Mouse (Mus musculus) cerebellum, postnatal 10 days (tissue): ENCODE results near the gene Cux2.

Experiments used
- DNase-seq, 2 experiments: peaks; one replicate each; pipeline ENCODE4 v3.0.0; 2021; ENCODE audit warnings: mixed read lengths in 2 of 2

Cux2 gene

DNA sequence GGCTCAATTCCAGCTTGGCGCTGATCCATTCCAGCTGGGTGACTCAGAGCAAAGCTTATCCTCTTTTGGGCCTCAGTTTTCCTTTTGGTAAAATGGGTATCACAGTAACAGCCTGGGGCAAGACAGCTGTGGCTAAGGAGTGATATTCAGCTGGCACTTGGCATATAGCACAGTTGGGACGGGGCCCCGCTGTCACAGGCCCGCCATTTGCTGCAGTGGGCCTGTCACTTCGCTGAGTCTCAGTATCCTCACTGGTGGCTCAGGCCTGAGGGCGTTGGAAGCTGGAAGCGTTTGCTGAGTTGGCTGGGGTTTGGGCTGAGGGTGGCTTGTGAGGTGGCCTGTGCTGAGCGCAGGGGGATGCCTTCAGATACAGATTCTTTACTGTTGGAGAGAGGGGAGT is 88.6 kb downstream of the Cux2 start:
- peak; percentile 40 to 59 for DNase-seq

DNA sequence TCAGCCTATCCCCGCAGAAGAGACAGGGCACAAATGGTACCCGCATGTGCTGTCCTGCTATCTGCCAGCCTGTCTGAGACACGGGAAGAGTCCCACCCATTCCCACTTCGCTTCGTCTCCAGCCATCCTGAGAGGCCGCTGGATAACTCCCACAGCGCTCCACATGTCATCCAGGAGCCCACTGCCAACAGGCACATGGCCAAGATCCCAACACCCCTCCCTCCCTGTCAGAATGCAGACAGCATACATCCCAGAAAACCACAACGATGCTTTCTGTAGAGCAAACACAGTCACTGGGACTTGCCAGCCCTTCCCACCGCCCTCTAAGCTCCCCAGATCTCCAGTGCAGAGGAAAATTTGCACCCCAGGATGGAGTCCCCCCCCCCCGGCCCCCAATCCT is 90.2 kb downstream of the Cux2 start:
- peak; percentile 61 to 74 for DNase-seq

DNA sequence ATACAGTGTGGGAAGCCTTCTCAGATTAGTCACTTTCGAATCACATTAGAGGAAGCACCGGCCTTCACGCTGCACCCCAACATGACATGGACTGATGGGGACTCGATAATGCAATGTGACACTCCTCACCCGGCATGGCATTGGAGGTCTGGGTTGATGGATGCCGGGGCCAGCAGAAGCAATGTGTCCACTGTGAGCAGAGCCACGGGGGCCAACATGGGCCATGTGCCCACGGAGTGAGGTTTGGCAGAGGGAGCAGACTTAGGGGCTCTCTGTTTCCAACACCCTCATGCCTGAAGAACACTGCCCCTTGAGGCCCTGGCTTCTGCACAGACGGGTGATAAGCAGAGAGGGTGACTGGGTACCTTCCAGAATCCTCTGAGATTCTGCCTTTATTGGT is 91.4 kb downstream of the Cux2 start:
- peak; percentile 57 to 67 for DNase-seq

DNA sequence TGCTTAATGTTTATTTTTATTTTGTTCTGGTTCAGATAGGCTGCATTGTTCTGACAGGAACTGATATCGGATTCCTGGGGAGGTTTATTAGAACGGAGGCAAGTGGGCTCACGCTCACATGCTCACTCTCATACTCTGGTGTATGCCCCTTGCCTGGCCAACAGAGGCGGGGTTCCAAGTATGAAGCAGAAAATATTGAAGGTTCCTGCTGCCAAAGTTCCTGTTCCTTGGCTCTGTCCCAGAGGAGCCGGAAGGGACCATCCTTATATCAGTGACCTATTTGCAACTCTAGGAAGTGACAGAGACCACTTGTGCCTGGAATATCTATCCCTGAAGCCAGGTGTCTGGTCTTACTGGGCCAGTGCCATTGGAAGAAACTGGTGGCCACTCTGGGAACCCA is 94.1 kb downstream of the Cux2 start:
- peak; percentile 53 to 57 for DNase-seq

DNA sequence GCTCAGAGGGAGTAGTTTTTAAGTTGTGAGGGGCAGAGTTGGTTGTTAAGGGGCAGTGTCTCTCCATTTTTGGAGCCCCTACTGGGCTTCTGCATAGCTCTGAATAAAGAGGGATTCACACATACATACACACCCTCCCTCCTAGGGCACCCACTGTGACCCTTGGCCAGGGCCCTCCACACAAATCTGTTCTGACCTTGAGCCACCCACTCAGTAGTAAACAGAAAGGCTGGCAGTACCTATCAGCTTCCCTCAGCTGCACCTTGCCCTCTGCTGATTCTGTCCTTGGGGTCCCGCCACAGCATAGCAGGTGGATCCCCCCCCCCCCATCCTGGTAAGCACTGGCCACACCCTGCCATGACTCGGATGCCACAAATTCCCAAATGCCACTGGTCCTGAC is 99.7 kb downstream of the Cux2 start:
- DNase-seq, result no peak

DNA sequence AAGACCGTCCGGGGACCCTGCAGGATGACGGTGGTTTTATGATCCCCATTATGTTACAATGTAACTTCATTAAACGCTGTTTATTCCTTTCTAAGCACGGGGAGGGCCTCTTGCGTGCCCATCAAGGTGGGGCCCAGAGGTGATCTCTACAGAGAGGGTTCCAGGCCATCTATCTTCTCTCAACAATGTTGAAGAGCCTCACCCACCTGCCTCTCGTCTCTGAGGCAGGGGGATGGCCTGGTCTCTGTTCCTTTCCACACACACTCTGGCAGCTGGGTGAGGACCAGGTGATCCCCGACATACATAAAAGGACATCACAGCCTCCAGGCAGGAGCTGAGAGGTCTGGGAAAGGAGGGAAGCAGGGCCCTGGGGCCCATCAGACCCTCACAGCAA is 100.9 kb downstream of the Cux2 start:
- DNase-seq, result no peak

DNA sequence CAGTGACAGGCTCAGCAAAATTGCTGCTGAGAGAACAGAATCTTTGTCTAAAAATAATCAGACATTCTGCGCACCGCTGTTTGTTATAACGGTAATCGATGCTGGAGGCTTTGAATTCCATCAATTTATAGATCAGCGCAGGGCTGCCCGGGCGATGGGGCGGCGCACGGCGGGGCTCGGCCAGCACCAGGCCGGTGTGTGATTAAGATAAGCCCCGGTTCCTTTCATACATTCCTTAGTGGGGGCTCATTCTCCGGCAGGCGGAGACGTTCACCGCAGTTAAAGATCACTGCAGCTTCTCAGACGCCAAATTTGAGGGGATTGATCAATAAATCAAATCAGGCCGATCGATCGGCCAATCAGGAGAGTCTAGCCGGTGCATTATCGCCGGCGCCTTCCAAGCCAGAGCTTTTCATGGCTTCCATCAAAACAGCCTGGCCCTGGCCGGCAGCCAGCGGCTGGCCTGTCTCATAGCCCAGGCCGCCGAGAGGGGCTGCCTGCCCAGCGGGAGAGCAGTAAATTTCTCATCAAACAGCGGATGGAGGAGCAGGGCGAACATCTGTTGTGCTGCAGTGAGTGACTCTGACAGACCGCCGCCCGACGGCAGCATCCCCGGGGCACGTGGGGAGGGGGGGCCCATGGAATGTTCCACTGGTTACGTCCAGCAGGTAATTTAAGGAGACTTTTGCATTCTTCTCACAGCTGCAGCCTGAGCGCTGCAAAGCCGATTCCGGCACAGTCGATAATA is 101.4 kb downstream of the Cux2 start:
- peak; percentile 91 to 95 for DNase-seq

DNA sequence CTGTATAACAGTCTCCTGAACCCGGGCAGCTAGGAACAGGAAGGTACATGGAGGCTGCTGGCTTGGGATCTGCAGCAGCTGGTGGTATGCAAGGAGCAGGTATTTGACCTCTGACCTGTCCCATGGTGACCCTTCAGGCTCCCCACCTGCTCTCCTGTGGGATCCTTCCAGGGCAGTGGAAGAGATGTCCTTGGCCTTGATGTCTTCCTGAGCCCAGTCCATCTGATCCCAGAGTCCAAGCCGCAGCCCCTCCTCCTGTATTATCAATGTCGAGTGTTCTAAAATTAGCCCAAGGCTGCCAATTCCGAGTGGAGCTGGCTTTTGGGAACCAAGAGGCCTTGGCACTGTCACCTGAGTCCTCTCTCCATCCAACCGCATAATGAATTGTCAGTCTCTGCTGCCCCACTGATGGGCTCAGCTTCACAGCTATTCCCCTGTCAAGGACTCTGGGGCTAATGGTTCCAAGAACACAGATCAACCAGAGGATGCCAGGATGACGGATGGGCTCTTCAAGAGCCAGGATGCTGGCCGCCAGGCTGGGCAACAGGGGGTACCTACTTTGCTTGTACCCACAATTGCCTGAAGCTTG is 103.2 kb downstream of the Cux2 start:
- peak; percentile 55 to 73 for DNase-seq

DNA sequence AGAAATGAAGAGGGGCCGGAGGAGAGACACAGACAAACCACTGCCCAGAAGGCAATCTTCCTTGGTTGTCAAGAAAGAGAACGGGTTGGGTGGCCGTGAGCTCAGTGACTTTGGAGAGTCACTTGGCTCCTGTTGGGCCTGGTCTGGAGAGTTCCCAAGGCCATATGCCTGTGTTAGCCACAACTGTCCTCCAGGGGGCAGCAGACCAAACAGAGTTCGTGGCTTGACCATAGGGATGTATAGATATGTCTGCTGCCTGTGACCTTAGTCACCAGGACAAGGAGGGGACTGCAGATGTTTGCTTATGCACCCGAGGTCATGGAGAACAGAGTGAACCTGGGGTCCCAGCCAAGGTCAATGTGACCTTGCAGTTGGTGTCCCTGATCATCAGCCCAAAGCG is 104.1 kb downstream of the Cux2 start:
- DNase-seq, result peak; percentile 83 to 87

DNA sequence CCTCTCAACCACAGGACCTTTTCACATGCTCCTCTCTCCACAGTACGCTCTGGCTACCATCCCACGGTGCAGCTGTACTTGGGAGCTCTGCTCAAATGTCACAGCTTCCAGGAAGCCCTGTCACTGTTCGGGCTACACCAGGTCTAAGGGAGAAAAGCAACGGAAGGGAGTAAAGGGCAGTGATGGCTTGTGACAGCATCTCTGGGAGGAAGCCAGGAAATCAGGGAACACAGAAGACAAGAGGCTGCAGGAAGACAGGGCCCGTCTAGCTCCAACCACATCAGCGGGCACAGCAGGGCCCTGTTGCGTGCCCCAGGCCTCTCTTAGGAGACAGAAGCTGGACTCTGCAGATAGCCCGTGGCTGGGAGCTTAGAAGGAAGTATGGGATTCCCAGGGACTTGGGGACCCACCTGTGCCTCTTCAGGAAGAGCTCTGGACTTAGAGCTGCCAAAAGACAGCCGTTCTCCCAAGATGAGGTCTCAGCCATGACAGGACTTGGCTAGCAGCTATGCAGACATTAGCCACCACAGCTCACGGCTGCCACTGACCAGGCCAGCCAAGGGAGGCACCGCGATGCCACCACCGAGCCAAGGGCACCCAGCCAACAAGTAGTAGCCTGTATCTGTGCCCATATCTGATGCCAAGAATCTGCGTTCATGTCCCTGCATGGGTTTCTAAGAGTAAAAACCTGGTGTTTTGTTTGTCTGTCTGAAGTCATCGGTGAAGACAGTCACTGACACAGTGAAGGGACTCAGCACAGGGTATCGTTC is 105.7 kb downstream of the Cux2 start:
- DNase-seq, result peak; percentile 95 to 98

DNA sequence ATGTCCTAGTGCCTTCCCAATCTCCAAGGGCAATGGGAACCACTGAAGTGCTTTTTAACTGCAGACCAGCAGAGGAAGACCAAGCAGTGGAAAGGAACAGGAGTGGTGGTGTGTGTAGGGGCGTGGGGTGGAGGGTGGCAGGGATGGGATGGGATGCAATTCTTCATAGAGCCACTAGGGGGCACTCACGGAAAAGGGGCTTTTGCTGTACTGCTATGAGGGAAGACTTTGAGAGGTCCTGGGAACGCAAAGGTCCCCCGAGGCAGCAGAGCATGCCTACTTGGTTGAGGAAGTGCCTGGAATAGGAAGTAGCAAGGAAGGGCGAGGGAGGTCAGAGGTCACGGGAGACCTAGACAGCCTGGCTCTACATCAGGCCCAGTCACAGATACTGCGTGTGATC is 106.4 kb downstream of the Cux2 start:
- DNase-seq, result peak; percentile 29 to 33

DNA sequence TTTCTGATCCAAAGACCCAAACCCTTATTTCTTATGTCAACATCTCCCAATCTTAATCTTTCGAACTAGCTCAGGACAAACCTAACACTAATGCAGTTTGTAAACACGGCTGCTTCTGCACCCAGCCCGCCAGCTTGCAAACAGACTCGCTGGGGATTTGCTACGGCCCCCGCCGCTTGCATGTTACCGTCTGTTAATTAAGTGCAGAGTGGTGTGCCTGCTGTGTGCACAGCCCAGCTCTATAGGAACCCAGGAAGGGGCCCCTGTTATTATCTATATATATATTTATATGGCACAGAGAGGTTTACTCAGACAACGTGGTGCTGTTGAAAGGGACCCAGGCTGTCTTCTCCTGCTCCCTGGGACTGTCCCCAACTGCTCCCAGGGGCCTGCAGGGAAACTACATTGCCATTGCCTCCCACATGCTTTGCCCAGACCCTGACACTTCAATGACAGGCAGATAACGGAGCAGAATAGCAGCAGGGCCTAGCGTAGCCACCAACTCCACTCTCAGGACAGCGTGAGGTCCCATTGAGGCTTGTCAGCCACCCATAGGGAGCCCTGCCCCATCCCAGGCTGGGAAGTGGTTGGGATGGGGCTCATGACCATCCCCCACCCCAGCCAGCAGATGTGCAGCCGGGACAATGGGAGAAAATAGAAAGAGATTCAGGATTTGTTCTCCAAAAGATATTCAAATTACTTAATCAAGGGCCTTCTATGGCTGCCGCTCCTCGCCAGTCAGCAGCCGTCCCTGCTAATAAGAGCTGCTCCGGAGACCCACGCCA is 111.6 kb downstream of the Cux2 start:
- DNase-seq, result no peak

DNA sequence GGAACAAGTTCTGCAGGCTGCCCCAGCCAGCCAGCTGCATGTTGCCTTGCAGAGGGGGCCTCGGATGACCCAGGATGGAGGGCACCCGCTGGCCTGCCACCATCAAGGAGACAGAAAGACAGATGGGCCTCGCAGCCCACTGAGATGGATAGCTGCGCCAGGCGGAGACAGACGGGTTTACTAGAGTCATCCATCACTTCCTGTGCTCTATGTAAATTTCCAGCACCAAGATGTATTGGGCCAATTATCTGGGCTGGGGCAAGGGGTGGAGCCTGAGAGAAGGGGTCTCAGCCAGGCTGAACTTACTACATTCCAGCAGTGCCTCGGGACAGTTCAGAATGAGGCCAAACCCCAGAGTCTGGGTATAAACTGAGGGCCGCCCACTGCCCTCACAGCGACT is 119.6 kb downstream of the Cux2 start:
- peak in 1 of 2 experiments; percentile 39 for DNase-seq

DNA sequence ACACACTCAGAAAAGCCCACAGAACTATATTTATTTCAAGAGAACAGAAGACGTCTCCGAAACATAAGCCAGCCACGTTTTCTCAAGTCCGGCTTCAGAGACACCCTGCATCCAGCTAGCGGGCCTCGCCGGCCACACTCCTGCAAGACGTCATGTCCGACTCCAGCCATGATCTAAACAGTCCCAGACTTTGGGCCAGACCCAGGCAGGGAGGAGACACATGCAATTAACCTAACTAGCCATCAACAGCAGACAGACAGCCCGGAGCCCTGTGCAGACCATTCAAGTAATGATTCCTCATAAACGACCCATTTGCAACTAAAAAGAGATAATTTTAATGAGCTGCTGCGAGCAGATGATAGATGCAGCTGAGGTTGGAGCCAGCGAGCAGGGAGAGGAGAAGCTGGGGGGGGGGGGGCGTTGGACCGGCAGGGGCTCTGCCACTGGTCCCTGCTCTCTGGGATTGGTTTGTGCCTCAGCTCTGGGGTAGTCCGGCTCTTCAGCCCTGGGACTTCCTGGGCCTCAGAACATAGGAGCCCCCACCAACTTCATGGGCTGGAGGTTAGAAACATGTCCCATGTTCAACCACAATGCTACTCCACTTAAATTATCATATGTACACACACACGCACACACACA is 121.4 kb downstream of the Cux2 start:
- no peak for DNase-seq

DNA sequence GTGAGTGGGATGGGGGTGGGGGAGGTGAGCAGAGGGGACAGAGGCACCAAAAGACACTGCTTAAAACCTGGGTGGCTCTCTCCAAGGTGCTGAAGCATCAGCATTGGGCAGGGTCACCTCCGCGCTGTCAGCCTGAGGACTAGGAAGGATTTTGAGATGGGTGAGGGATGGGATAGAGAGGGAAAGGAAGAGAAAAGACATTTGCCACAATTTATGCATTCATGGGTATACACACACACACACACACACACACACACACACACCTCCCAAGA is 123.4 kb downstream of the Cux2 start:
- no peak for DNase-seq

DNA sequence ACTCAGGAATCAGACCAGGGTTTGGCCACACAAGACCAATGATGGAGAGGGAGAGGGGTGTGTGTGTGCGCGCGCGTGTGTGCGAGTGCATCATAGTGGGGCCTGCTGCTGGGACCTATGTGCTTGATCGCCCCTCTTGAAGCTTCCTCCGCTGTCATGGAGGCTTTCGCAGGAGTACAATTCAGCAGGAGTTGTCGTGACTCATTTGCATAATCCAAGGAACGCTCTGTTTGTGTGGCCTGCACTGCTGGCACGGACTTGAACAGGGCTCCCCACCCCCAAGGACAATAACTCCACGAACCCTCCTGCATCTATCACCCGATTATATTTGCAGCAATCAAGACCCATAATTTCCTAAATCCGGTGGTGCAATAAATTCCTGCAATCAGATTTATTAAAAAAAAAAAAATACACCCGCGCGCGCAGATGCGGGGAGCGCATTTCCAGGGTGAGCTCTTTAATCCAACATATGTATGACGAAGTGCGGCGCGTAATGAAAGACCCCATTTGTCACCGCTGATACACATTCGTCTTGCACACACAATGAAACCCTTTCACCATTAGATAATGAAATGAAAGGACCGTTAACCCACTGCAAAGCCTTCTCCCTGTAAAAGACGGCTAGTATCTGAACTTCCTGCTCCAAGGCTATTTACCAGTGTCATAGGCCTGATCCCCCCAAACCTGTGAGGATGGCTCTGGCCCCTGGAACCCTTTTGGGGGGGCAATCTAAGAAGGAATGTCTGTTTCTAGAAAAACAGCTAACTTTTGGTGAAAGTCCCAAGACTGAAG is 124.0 kb downstream of the Cux2 start:
- DNase-seq, result no peak

DNA sequence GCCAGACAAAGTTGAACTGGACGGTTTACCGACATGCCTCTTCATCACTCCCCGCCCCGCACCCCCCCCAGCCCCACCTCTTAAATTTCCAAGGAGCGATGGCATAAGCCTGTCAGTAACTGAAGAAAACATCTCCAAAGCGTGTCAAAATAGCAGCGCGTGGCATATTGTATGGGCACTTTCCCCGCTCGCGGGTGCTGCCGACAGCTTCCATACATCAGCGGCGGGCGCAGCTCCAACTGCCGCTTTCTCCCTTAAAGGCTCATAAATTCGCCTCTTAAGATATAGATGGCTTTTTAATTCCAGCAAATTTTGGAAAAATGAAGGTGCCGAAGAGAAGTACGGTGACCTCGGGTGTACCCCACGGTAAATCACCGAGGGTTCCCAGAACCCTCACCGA is 124.6 kb downstream of the Cux2 start:
- DNase-seq, result no peak

DNA sequence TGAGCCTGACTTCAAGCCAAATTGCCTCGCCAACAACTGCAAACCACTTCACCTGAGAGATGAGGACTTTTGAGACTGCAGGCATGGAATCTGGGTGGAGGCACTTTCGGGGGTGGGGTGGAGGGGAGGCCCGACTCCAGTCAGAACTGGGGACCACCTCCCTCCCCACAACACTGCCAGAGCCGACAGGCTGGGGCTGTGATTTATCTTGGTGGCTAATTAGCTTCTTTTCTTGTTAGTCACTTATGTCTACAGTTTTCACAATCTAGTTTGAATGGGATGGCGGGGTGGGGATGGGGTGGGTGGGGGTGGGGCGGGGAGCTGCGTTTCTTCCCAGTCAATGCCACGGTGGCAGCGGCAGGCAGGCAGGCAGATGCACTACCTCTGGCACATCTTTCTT is 125.5 kb downstream of the Cux2 start:
- DNase-seq, result no peak

DNA sequence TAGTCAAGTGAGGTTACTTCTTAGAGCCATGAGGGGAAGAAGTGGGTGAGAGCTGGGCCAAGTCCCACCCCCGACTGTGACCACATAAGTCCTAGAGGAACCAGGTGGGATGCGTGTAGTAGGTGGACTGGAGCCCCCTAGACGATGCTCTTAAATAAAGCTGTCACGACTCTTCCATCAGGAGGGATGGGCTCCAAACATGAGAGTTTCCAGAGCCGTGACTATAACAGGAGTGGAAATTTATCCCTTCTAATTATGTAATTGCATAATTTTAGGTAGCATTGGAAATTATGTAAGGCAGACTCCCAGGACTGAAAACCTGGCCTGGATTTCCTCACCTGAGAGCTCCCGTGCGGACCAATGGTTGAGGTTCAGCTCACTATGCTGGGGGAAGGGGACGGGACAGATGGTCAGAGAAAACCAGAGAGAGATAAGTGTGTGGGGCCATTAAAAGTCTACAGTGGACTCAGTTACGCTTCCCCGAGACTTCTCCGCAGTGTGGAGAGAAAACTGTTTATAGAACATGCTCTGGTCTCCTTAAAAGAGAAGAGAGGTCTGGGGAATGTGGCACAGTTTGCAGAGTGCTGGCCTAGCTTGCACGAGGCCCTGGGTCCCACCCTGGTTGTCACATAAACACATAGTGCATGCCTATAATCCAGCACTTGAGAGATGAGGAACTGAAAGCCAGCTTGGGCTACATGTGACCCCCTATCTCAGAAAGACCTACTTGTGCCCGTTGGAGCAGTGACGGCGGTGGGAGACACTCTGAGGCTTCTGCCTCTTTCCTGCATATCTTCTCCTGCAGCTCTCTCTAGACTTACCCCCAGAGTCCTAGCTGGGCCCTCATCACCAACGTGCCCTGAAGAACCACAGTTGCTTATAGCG is 126.7 kb downstream of the Cux2 start:
- no peak for DNase-seq

DNA sequence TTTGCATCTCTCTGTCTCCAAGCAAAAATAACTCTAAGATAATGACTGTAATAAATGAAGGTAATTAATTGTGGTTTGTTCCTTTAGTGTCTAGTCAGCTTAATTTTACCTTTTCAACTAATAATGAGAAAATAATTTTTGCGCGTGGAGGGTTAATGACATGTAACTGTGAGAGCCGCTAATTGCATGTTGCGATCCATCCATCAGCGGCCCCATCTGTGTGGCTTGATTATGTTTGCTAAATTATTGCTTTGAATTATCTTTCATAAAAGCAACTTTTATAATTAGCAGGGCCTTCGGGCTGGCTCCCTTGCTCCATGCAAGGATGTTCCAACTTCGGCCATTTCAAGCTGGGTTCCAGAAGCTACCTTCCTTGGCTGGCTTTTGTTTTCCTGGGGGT is 130.7 kb downstream of the Cux2 start:
- no peak for DNase-seq

DNA sequence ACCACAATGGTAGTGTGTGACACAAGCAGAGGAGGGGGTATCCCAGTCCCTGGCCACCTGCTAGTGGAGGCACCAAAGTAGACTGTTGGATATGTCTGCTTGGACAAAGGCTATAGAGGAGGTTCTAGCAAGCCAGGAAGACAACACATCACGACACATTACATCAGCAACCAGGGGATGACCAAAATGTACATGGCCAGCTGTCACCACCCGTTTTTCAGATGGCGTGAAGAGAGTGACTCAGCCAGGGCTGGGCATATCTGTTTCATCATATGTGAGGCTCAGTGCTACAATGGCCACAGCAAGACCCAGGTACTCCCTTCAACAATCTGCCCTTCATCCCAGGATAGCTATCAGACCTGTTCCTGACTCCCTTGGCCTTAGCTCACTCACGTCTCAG is 133.1 kb downstream of the Cux2 start:
- no peak for DNase-seq
